20 mouse cellular contexts compared by ENCODE assay signal in the genomic region with DNA sequence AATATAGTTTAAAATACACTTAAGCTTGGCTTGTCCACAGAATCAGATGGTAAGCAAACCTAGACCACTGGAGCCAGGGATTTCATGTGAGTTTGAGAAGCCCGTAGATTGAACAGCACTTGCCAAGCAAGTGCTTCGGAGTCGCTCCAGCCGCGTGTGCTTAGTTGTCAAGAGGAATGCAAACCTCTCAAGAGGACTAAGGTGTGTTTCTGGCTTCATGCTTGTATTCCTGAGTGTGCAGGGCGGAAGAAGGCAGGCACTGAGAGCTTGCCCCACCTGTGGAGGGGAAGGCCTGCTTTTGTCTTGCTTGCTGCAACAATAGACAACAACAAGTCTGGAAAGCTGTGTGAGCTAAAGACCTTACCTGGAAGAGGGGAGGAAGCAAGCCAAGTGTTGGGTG. TPM values are rescaled to one million over a fixed set of nuclear protein-coding genes. Genes with fewer than 3 reads are reported as not detected.
"Had no signal": no experiment of that assay in that cellular context is flagged by ENCODE, and none has a peak within 500 bp of the region (broad histone marks: within the 10 kb centered on the region; RNA-seq: fewer than 3 reads in every experiment).

No protein-coding gene starts in this region.

- H3K4me2 ChIP-seq: midbrain, embryonic 13.5 days; neural tube, embryonic 13.5 days had no signal

- H3K36me3 ChIP-seq: midbrain, embryonic 10.5 days; midbrain, embryonic 13.5 days; neural tube, embryonic 13.5 days had no signal

- DNase-seq: kidney, adult 2 months; kidney, postnatal 25 days; layer of hippocampus, adult 9-11 months; liver, postnatal 0 days; thymus, adult 2 months; thymus, postnatal 14 days; thymus, postnatal 4 days had no signal

- H3K4me3 ChIP-seq: layer of hippocampus, adult 2 months; megakaryocyte, embryonic 14.5 days; midbrain, embryonic 10.5 days; midbrain, embryonic 13.5 days; myocyte; neural tube, embryonic 13.5 days had no signal

- H3K9ac ChIP-seq: liver, embryonic 14.5 days; liver, postnatal 0 days; midbrain, embryonic 13.5 days; neural tube, embryonic 13.5 days had no signal

- ATAC-seq: intestine, postnatal 0 days; liver, postnatal 0 days; midbrain, embryonic 13.5 days; midbrain, embryonic 16.5 days had no signal

- H3K27ac ChIP-seq: kidney, postnatal 0 days; layer of hippocampus, adult 2 months; liver, embryonic 14.5 days; midbrain, embryonic 10.5 days; midbrain, embryonic 13.5 days; neural tube, embryonic 13.5 days had no signal

- H3K9me3 ChIP-seq: megakaryocyte, embryonic 14.5 days; midbrain, embryonic 10.5 days; midbrain, embryonic 13.5 days; neural tube, embryonic 13.5 days had no signal

RNA-seq across cellular contexts. Expression of a gene that starts 2.8 kb away (rescaled TPM):
- total RNA-seq: liver, adult 2 months; monocyte, adult 5-6 weeks had no signal
- polyA plus RNA-seq: liver, adult 2 months; liver, postnatal 0 days; spleen, adult 2 months had no signal
